Mouse (Mus musculus): Measurements from ENCODE around the gene Ndufs3. TPM values are rescaled to one million over a fixed set of nuclear protein-coding genes. Genes with fewer than 3 reads are reported as not detected.
A peak's percentile ranks its signal among the peaks of the same experiment; 100 is the strongest.

Ndufs3 gene
- 134 and 137 TPM in 2 replicates for total RNA-seq (2012; rRNA removed)
- polyA plus RNA-seq (2012; ENCODE audit: insufficient read depth in 1 of 2, insufficient read length in 2 of 2, low read depth in 1 of 2, low replicate concordance in 2 of 2, missing spikeins in 1 of 2), result 100 to 1,000 TPM in 1 of 2 experiments, not detected in 1; 193 TPM

DNA sequence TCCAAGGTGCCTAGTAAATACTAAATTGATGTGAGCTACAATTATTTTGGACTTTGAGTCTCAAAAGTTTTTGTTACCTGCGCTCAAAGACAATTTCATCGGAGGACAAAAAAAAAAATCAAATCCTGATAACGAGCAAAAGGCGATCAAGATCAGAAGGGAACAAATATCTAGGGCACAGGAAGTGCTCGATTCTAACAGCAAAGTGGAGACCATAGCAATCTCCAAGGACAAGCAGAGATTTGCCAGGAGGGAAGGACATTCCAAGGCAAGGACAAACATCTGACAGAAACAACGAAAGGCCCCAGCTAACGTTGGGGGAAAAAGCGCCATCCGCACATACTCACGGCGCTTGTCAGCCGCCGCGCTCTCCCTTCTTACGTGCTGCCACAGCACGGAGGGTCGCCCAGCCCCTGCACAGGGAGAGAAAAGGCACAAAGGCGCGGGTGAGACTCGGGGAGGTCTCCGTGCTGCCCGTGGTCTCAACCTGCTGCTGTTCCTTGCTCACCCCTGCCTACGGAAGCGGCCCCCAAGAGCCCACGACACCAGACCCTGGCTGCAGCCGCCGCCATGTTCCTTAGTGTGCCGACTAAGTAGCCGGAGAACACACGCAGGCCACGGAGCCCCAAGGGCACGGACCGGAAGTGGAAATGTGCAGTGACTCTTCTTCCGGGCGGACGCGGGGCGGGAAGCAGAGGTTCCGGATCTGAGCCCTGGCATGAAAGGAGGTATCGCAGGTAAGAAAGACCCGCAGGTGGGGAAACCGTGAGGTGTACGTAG is at the start of gene Ndufs3, which contains the start of gene Kbtbd4:
Gene Ndufs3, minus strand, starts transcription at position 752 of the 780 bp plus-strand sequence.
Gene Kbtbd4, plus strand, starts transcription at position 665 of the 780 bp plus-strand sequence.
- Histone ChIP-seq H3K36me3 (ENCODE audit: control insufficient read depth in 1 of 2, insufficient read depth in 2 of 2, low read length in 2 of 2) (peaks cover 5 to 16% of the 10 kb centered on the region in 2 experiments), H3K27ac (ENCODE audit: control insufficient read depth, low read depth, low read length) (peak within 1 kb of the TSS; percentile 72), H3K27me3 (ENCODE audit: control insufficient read depth in 1 of 2, insufficient read depth in 2 of 2, low read length in 2 of 2) (no peaks in the 10 kb centered on the region), H3K4me3 (ENCODE audit: control insufficient read depth in 1 of 2, insufficient read depth in 1 of 2, low read depth in 2 of 2, low read length in 2 of 2) (peak within 1 kb of the TSS; percentile 74 to 91), H3K4me1 (ENCODE audit: control insufficient read depth in 1 of 2, insufficient read depth in 2 of 2, low read length in 2 of 2) (peaks cover 0 to 8% of the 10 kb centered on the region in 2 experiments; a peak in 2 of 4 replicates), H3K9ac (ENCODE audit: control insufficient read depth, low read depth, low read length, poor library complexity, severe bottlenecking) (peak within 1 kb of the TSS; percentile 91), H3K79me2 (ENCODE audit: control insufficient read depth, insufficient read depth, low read length, poor library complexity) (peaks cover 19% of the 10 kb centered on the region), H3K9me3 (replicated peaks; ENCODE audit: insufficient read depth, low read length) (no peaks in the 10 kb centered on the region)
- peak; percentile 96 for DNase-seq (ENCODE audit: low read depth, low spot score)
- TF ChIP-seq MXI1 (IDR thresholded peaks at IDR 0.05; ENCODE audit: low read depth, low read length) (peak; percentile 89), NRF1 (IDR thresholded peaks at IDR 0.05; ENCODE audit: insufficient read depth, low read depth, low read length, poor library complexity, severe bottlenecking) (no peak), USF2 (IDR thresholded peaks at IDR 0.05; ENCODE audit: borderline replicate concordance in 1 of 2, insufficient read depth in 1 of 2, low read depth in 1 of 2, low read length in 2 of 2) (no peak), UBTF (IDR thresholded peaks at IDR 0.05; ENCODE audit: borderline replicate concordance, insufficient read depth, low read depth, low read length) (0 out of 2 replicates have a peak, but pooled peaks have one; percentile 40), ETS1 (IDR thresholded peaks at IDR 0.05; ENCODE audit: low read depth, low read length) (0 out of 2 replicates have a peak, but pooled peaks have one; percentile 44), MAZ (IDR thresholded peaks at IDR 0.05; ENCODE audit: low read depth, low read length) (no peak), NELFE (IDR thresholded peaks at IDR 0.05; ENCODE audit: low read depth, low read length) (peak; percentile 94), KAT2A (conservative IDR thresholded peaks at IDR 0.05; ENCODE audit: low read depth, low read length) (peak; percentile 67; the same call in 1 of the 2 replicates), ELF1 (IDR thresholded peaks at IDR 0.05; ENCODE audit: low read depth, low read length) (peak; percentile 77), TCF12 (IDR thresholded peaks at IDR 0.05; ENCODE audit: low read depth, low read length) (peak; percentile 83), JUND (IDR thresholded peaks at IDR 0.05; ENCODE audit: low read depth, low read length) (no peak), RCOR1 (IDR thresholded peaks at IDR 0.05; ENCODE audit: low read depth, low read length) (peak; percentile 42; the same call in 1 of the 2 replicates), MYC (IDR thresholded peaks at IDR 0.05; ENCODE audit: low read depth, low read length) (peak; percentile 55; the same call in 1 of the 2 replicates), MAX (IDR thresholded peaks at IDR 0.05; ENCODE audit: low read length) (peak; percentile 48; the same call in 1 of the 2 replicates), EP300 (IDR thresholded peaks at IDR 0.05; ENCODE audit: low read depth in 1 of 2, low read length in 2 of 2) (peak in 1 of 2 experiments; percentile 40; a peak in 1 of 4 replicates), HCFC1 (IDR thresholded peaks at IDR 0.05; ENCODE audit: low read depth, low read length) (peak; percentile 94), POLR2A (IDR thresholded peaks at IDR 0.05; ENCODE audit: control insufficient read depth in 1 of 2, insufficient read depth in 1 of 2, low read depth in 1 of 2, low read length in 2 of 2, poor library complexity in 1 of 2) (peak; percentile 96 to 97), CHD2 (IDR thresholded peaks at IDR 0.05; ENCODE audit: low read length) (no peak), ZMIZ1 (IDR thresholded peaks at IDR 0.05; ENCODE audit: low read depth, low read length) (peak; percentile 78), GATA1 (IDR thresholded peaks at IDR 0.05; ENCODE audit: low read depth, low read length) (peak; percentile 74), POLR2AphosphoS5 (IDR thresholded peaks at IDR 0.05; ENCODE audit: borderline replicate concordance, low read depth, low read length) (peak; percentile 41; the same call in 1 of the 2 replicates), ZNF384 (IDR thresholded peaks at IDR 0.05; ENCODE audit: low read depth, low read length) (peak; percentile 71), GABPA (IDR thresholded peaks at IDR 0.05; ENCODE audit: low read depth, low read length) (no peak), TBP (IDR thresholded peaks at IDR 0.05; ENCODE audit: low read depth, low read length) (peak; percentile 83; the same call in 1 of the 2 replicates), MAFK (IDR thresholded peaks at IDR 0.05; ENCODE audit: borderline replicate concordance, low read depth, low read length) (no peak), USF1 (IDR thresholded peaks at IDR 0.05; ENCODE audit: low read depth, low read length) (peak; percentile 41; the same call in 1 of the 2 replicates), CTCF (IDR thresholded peaks at IDR 0.05 in 2 of 3, conservative IDR thresholded peaks at IDR 0.05 in 1 of 3; ENCODE audit: control insufficient read depth in 1 of 3, insufficient read depth in 1 of 3, low read depth in 2 of 3, low read length in 3 of 3, poor library complexity in 1 of 3, severe bottlenecking in 1 of 3) (0 out of 6 replicates have a peak, but pooled peaks of 1 of the 3 experiments have one; percentile 1), POLR2AphosphoS2 (IDR thresholded peaks at IDR 0.05; ENCODE audit: low read length) (peak; percentile 94), SIN3A (IDR thresholded peaks at IDR 0.05; ENCODE audit: low read length) (peak; percentile 89)
